Mouse (Mus musculus): ENCODE data around the gene Gm14214. TPM values are rescaled to one million over a fixed set of nuclear protein-coding genes. Genes with fewer than 3 reads are reported as not detected.

Gm14214 gene
- polyA plus RNA-seq, 1 experiment from 2014 or later, result not detected

DNA sequence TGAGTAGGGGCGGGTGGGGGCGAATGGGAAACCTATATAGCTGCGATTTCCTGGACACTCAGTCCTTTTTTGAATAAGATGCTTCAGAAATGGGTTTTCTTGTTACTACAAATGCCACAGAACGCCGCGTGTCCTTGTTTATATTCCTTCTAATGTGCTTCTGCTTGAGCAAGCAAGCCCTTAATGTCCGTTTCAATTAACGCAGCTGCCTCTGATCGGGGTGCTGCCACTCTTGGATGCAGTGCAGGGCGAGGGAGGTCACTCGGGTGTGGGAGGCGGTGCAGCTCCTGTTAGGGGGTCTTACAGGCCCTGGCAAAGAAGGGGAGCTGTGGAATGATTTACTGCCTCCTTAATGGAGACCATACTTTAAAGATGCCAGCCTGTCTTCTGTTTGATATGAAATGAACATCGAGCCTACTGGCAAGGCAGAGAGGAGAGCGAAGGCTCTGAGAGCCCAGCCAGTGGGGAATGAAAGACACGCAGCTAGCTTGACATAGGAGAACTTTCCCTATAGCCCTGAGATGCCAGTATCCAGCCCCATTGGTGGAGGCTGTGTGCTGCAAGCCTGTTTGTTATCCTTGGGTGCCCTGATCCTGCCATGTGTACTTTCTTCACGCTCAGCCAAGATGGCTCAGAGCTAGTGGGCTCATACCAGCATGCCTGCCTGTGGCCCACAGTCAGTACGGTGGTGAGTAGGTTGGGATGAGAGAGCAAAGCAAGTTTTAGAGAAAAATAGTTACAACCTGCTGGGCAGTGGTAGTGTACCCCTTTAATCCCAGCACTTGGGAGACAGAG lies 13.2 kb upstream of the Gm14214 start:
- Histone ChIP-seq H3K27me3 (ENCODE audit: control insufficient read depth, insufficient read depth, low read depth, low read length) (peaks cover 4% of the 10 kb centered on the region; the same call in 1 of the 2 replicates), H3K36me3 (ENCODE audit: control insufficient read depth, insufficient read depth) (no peaks in the 10 kb centered on the region), H3K4me1 (ENCODE audit: control insufficient read depth, low read depth, low read length) (peaks cover 19% of the 10 kb centered on the region), H3K4me2 (ENCODE audit: low read depth, low read length) (no peak overlapping the region), H3K27ac (ENCODE audit: low read length) (no peak overlapping the region), H3K9me3 (replicated peaks; ENCODE audit: control insufficient read depth, low read length) (no peaks in the 10 kb centered on the region), H3K4me3 (ENCODE audit: low read depth, low read length) (no peak overlapping the region), H3K9ac (ENCODE audit: low read depth, low read length) (no peak overlapping the region)
- WGBS (ENCODE audit: insufficient replicate concordance), result 70% methylated on average over 17 of the region's 17 CpGs
- no peak for ATAC-seq (ENCODE audit: low read depth)

DNA sequence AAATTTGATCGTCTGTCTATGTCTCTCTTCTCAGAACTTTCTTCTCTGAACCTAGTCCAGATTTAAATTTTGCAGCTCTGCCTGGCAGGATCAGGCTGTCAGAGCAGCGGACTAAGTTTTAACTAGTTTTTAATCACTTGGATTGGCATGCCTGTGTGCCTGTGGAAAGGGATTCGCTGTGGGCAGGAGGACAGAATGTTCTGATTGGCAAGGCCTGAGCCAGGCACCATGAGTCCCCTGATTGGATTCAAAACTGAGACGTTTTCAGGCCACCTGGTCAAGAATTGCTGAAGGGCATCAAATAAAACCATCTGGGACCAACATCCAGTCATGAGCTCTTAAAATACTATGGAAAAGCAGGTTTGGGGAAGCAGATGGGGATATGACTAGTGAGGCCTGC lies 12.5 kb upstream of the Gm14214 start:
- Histone ChIP-seq H3K4me2 (ENCODE audit: low read depth, low read length) (no peak overlapping the region), H3K4me1 (ENCODE audit: control insufficient read depth, low read depth, low read length) (peaks cover 19% of the 10 kb centered on the region), H3K9me3 (replicated peaks; ENCODE audit: control insufficient read depth, low read length) (no peaks in the 10 kb centered on the region), H3K27me3 (ENCODE audit: control insufficient read depth, insufficient read depth, low read depth, low read length) (peaks cover 4% of the 10 kb centered on the region; the same call in 1 of the 2 replicates), H3K9ac (ENCODE audit: low read depth, low read length) (no peak overlapping the region), H3K27ac (ENCODE audit: low read length) (no peak overlapping the region), H3K4me3 (ENCODE audit: low read depth, low read length) (no peak overlapping the region), H3K36me3 (ENCODE audit: control insufficient read depth, insufficient read depth) (no peaks in the 10 kb centered on the region)
- WGBS (ENCODE audit: insufficient replicate concordance), result 70% methylated on average over 4 of the region's 4 CpGs
- no peak for ATAC-seq (ENCODE audit: low read depth)

DNA sequence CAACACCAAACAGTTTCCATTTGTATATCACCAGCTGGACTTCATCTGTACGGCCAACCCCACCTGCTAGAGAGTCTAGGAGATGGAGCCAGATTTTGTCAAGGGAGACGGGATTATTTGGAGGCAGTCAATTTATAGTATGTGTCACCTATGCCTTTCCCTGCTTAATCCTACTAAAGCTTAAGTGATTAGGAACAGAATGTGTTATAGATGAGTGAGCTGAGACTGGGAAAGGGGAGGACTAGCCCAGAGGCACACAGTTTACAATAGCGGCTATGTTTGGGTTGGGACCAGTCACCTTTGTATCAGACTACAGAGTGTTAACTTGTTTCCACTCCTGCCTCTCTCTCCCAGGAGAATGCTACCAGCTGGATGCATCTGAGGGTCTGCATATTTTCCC lies 9.8 kb upstream of the Gm14214 start:
- 71% methylated on average over 3 of the region's 3 CpGs for WGBS (ENCODE audit: insufficient replicate concordance)

DNA sequence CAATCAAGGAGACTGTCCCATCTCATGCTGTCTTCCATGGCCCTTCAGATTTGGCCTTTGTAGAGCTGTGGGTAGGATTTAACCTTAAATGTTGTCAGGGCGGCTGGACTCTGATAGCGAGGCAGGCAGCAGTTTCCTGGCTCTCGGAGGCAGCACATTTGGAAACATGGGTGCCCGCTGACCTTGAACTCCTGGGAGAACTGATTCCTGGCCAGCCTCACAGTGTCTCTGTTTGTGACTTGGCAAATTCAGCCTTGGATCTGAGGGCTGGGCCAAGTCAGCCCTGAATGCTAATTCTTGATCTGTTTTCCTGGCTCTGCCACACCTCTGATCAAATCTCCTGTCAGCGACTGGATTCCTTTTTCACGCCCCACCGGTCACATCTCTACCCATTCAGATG lies 6.7 kb upstream of the Gm14214 start:
- WGBS (ENCODE audit: insufficient replicate concordance), result 63% methylated on average over 7 of the region's 7 CpGs
- H3K27ac ChIP-seq (ENCODE audit: low read length), result no peak overlapping the region

More for the DNA sequence above, 9.8 kb upstream of the Gm14214 start:
- no peak overlapping the region for H3K4me2 ChIP-seq (ENCODE audit: low read depth, low read length)
- ATAC-seq (ENCODE audit: low read depth), result no peak
- no peak overlapping the region for H3K9ac ChIP-seq (ENCODE audit: low read depth, low read length)
- no peaks in the 10 kb centered on the region for H3K9me3 ChIP-seq (replicated peaks; ENCODE audit: control insufficient read depth, low read length)
- H3K27me3 ChIP-seq (ENCODE audit: control insufficient read depth, insufficient read depth, low read depth, low read length), result peaks cover 4% of the 10 kb centered on the region; the same call in 1 of the 2 replicates
- no peaks in the 10 kb centered on the region for H3K4me1 ChIP-seq (ENCODE audit: control insufficient read depth, low read depth, low read length)
- no peak overlapping the region for H3K27ac ChIP-seq (ENCODE audit: low read length)
- H3K4me3 ChIP-seq (ENCODE audit: low read depth, low read length), result no peak overlapping the region
- no peaks in the 10 kb centered on the region for H3K36me3 ChIP-seq (ENCODE audit: control insufficient read depth, insufficient read depth)

DNA sequence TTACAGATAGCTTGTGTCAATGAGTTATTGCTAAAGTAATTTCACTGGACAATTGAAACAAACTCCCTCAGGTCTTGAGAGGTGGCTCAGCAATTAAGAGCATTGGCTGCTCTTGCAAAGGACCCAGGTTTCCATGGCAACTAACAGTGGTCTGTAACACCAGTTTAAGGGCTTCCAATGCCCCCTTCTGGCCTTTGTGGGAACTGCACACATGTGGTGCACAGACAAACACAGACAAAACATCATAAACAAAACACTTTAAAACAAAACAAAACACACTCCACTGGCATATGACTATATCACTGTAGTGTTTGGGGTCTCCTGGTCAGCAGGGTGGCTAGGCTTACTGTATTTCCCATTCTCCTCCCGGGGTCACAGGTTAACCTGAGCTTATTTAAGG lies 4.2 kb upstream of the Gm14214 start:
- WGBS (ENCODE audit: insufficient replicate concordance), result 57% methylated on average over 1 of the region's 1 CpGs
- Histone ChIP-seq H3K27ac (ENCODE audit: low read length) (no peak overlapping the region), H3K36me3 (ENCODE audit: control insufficient read depth, insufficient read depth) (no peaks in the 10 kb centered on the region), H3K4me2 (ENCODE audit: low read depth, low read length) (no peak overlapping the region), H3K27me3 (ENCODE audit: control insufficient read depth, insufficient read depth, low read depth, low read length) (no peaks in the 10 kb centered on the region), H3K9me3 (replicated peaks; ENCODE audit: control insufficient read depth, low read length) (no peaks in the 10 kb centered on the region; the same call in 1 of the 2 replicates), H3K9ac (ENCODE audit: low read depth, low read length) (no peak overlapping the region), H3K4me3 (ENCODE audit: low read depth, low read length) (no peak overlapping the region), H3K4me1 (ENCODE audit: control insufficient read depth, low read depth, low read length) (no peaks in the 10 kb centered on the region)
- no peak for ATAC-seq (ENCODE audit: low read depth)

More for the DNA sequence above, 6.7 kb upstream of the Gm14214 start:
- H3K9ac ChIP-seq (ENCODE audit: low read depth, low read length), result no peak overlapping the region
- no peaks in the 10 kb centered on the region for H3K4me1 ChIP-seq (ENCODE audit: control insufficient read depth, low read depth, low read length)
- H3K9me3 ChIP-seq (replicated peaks; ENCODE audit: control insufficient read depth, low read length), result no peaks in the 10 kb centered on the region; the same call in 1 of the 2 replicates
- peaks cover 4% of the 10 kb centered on the region; the same call in 1 of the 2 replicates for H3K27me3 ChIP-seq (ENCODE audit: control insufficient read depth, insufficient read depth, low read depth, low read length)
- H3K4me3 ChIP-seq (ENCODE audit: low read depth, low read length), result no peak overlapping the region
- H3K4me2 ChIP-seq (ENCODE audit: low read depth, low read length), result no peak overlapping the region
- ATAC-seq (ENCODE audit: low read depth), result no peak
- H3K36me3 ChIP-seq (ENCODE audit: control insufficient read depth, insufficient read depth), result no peaks in the 10 kb centered on the region

DNA sequence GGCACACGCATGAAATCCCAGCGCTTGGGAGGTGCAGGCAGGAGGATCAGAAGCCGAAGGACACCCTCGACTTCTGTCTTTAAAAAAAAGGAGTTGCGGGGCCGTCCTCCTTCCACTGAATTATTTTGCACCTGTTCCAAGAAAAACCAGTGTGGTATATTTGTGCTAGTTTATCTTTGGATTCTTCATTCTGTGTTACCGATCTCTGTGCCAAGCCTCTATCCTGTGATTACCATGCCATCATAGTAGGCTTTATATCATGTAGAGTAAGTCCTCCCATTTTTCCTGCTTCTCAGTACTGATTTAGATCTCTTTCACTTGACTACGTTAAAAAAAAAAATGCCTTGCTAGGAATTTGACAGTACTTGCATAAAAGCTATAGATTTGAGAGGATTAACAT lies 1.8 kb upstream of the Gm14214 start:
- WGBS (ENCODE audit: insufficient replicate concordance), result 72% methylated on average over 8 of the region's 8 CpGs
- no peak for ATAC-seq (ENCODE audit: low read depth)
- no peak overlapping the region for H3K27ac ChIP-seq (ENCODE audit: low read length)
- peaks cover 5% of the 10 kb centered on the region; the same call in 1 of the 2 replicates for H3K4me1 ChIP-seq (ENCODE audit: control insufficient read depth, low read depth, low read length)
- no peaks in the 10 kb centered on the region; the same call in 1 of the 2 replicates for H3K9me3 ChIP-seq (replicated peaks; ENCODE audit: control insufficient read depth, low read length)
- H3K4me3 ChIP-seq (ENCODE audit: low read depth, low read length), result no peak overlapping the region
- no peaks in the 10 kb centered on the region for H3K27me3 ChIP-seq (ENCODE audit: control insufficient read depth, insufficient read depth, low read depth, low read length)
- H3K9ac ChIP-seq (ENCODE audit: low read depth, low read length), result no peak overlapping the region
- H3K36me3 ChIP-seq (ENCODE audit: control insufficient read depth, insufficient read depth), result no peaks in the 10 kb centered on the region
- H3K4me2 ChIP-seq (ENCODE audit: low read depth, low read length), result no peak overlapping the region

DNA sequence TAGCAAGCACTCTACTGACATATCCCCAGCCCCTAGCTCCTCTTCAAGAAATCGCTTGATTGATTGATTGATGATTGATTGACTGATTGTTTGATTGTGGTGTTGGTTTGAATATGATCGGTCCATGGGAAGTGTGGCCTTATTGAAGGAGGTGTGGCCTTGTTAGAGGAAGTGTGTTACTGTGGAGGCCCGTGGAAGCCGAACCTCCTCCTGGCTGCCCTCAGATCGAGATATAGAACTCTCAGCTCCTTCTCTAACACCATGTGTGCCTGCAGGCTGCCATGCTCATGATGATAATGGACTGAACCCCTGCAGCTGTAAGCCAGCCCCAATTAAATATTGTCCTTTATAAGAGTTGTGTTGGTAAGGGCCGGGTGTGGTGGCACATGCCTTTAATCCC lies 2.8 kb downstream of the Gm14214 start:
- Histone ChIP-seq H3K9ac (ENCODE audit: low read depth, low read length) (no peak overlapping the region), H3K27me3 (ENCODE audit: control insufficient read depth, insufficient read depth, low read depth, low read length) (no peaks in the 10 kb centered on the region), H3K27ac (ENCODE audit: low read length) (no peak overlapping the region), H3K4me2 (ENCODE audit: low read depth, low read length) (no peak overlapping the region), H3K9me3 (replicated peaks; ENCODE audit: control insufficient read depth, low read length) (no peaks in the 10 kb centered on the region), H3K4me3 (ENCODE audit: low read depth, low read length) (no peak overlapping the region), H3K4me1 (ENCODE audit: control insufficient read depth, low read depth, low read length) (peaks cover 41% of the 10 kb centered on the region), H3K36me3 (ENCODE audit: control insufficient read depth, insufficient read depth) (no peaks in the 10 kb centered on the region)
- 50% methylated on average over 6 of the region's 6 CpGs for WGBS (ENCODE audit: insufficient replicate concordance)
- no peak for ATAC-seq (ENCODE audit: low read depth)

DNA sequence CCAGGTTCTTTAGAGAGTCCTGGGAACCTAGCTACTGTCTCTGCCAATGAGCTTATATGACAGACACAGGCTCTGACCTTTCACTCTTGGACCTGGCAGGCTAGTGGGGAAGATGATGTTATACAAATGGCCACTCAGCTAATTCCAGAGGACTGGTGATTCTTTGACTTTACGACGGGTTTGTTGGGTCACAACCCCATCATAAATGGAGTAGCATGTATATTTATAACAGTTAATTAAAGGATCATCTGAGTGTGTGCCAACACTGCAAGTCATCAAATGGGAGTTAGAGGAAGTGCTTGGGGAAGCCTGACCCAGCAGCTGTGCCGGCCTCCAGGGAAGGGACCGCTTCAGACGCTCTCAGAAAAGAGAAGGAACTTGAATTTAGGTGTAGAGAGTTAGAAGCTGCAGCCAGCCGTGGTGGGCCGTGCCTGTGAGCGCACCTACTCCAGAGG lies 4.2 kb downstream of the Gm14214 start:
- WGBS (ENCODE audit: insufficient replicate concordance), result 32% methylated on average over 8 of the region's 8 CpGs
- Histone ChIP-seq H3K9ac (ENCODE audit: low read depth, low read length) (0 out of 2 replicates have a peak overlapping the region, but pooled peaks have one; percentile 6), H3K4me2 (ENCODE audit: low read depth, low read length) (peak overlapping the region; percentile 22)

DNA sequence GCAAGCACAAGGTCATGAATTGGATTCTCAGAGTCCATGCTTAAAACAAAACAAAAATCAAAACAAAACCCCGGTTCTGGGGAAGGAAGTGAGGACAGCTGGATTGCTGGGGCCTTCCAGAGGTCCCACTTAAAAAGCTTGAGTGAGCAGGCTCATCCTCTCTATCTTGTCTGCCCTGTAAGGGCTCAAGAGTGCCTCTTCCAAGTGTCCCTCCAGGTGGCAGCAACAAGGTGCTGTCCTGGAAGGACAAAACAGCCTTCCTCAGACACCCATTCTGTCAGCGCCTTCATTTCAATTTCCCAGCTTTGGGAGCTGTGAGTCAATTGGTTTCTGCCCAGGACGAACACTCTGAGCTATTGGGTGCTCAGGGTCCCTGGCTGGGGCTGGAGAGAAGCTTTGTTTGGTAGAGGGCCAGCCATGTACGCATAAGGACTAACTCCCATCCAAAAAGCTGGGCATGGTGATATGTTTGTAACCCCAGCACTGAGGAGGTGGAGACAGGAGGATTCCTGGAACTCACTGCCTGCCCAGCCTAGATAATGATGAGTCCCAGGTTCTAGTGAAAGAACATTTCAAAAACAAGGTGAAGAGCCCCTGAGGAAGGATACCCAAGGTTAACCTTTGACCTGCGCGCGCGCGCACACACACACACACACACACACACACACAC lies 4.9 kb downstream of the Gm14214 start:
- 63% methylated on average over 9 of the region's 9 CpGs for WGBS (ENCODE audit: insufficient replicate concordance)
- H3K9me3 ChIP-seq (replicated peaks; ENCODE audit: control insufficient read depth, low read length), result no peaks in the 10 kb centered on the region
- H3K4me3 ChIP-seq (ENCODE audit: low read depth, low read length), result peak overlapping the region; percentile 7; the same call in 1 of the 2 replicates
- ATAC-seq (ENCODE audit: low read depth), result peak; percentile 95
- no peaks in the 10 kb centered on the region for H3K27me3 ChIP-seq (ENCODE audit: control insufficient read depth, insufficient read depth, low read depth, low read length)
- H3K4me1 ChIP-seq (ENCODE audit: control insufficient read depth, low read depth, low read length), result peaks cover 44% of the 10 kb centered on the region
- H3K4me2 ChIP-seq (ENCODE audit: low read depth, low read length), result peak overlapping the region; percentile 46
- peak overlapping the region; percentile 88 for H3K27ac ChIP-seq (ENCODE audit: low read length)
- no peaks in the 10 kb centered on the region for H3K36me3 ChIP-seq (ENCODE audit: control insufficient read depth, insufficient read depth)
- peak overlapping the region; percentile 30 for H3K9ac ChIP-seq (ENCODE audit: low read depth, low read length)

More for the DNA sequence above, 4.2 kb downstream of the Gm14214 start:
- peak; percentile 35 for ATAC-seq (ENCODE audit: low read depth)
- peaks cover 44% of the 10 kb centered on the region for H3K4me1 ChIP-seq (ENCODE audit: control insufficient read depth, low read depth, low read length)
- no peaks in the 10 kb centered on the region for H3K27me3 ChIP-seq (ENCODE audit: control insufficient read depth, insufficient read depth, low read depth, low read length)
- H3K9me3 ChIP-seq (replicated peaks; ENCODE audit: control insufficient read depth, low read length), result no peaks in the 10 kb centered on the region
- no peaks in the 10 kb centered on the region for H3K36me3 ChIP-seq (ENCODE audit: control insufficient read depth, insufficient read depth)
- H3K4me3 ChIP-seq (ENCODE audit: low read depth, low read length), result no peak overlapping the region
- H3K27ac ChIP-seq (ENCODE audit: low read length), result peak overlapping the region; percentile 88
